Mouse (Mus musculus) stomach, embryonic 15.5 days (tissue): ENCODE results near the gene Tm2d1. TPM values are rescaled to one million over a fixed set of nuclear protein-coding genes. Genes with fewer than 3 reads are reported as not detected.

Source experiments
- ATAC-seq: fragments of 200-750 bp; cut with Nextera tagmentation; 2 replicates; pipeline ENCODE4 v1.8.0; 2017; ENCODE audit warnings: low read depth, moderate number of reproducible peaks, moderate TSS enrichment; ENCODE audit not compliant: insufficient read depth, low FRiP score
- H3K27ac ChIP-seq: fragments of 300-500 bp; sonication (generic); 2 replicates; pipeline ENCODE4 v1.5.1; 2015; ENCODE audit warnings: mild to moderate bottlenecking, inconsistent platforms
- H3K27me3 ChIP-seq: fragments of 300-500 bp; sonication (generic); replicated peaks from 2 replicates; pipeline ENCODE4 v1.6.1; 2015; ENCODE audit warnings: inconsistent platforms
- H3K36me3 ChIP-seq: fragments of 300-500 bp; sonication (generic); 2 replicates; pipeline ENCODE4 v1.6.1; 2015; ENCODE audit warnings: inconsistent platforms
- H3K4me1 ChIP-seq: fragments of 300-500 bp; sonication (generic); 2 replicates; pipeline ENCODE4 v1.6.1; 2015; ENCODE audit warnings: inconsistent platforms
- H3K4me2 ChIP-seq: fragments of 300-500 bp; sonication (generic); 2 replicates; pipeline ENCODE4 v1.6.1; 2015; ENCODE audit warnings: mild to moderate bottlenecking, inconsistent platforms
- H3K4me3 ChIP-seq: fragments of 300-500 bp; sonication (generic); replicated peaks from 2 replicates; pipeline ENCODE4 v1.5.1; 2015; ENCODE audit warnings: inconsistent platforms
- H3K9ac ChIP-seq: fragments of 300-500 bp; sonication (generic); 2 replicates; pipeline ENCODE4 v1.6.1; 2015; ENCODE audit warnings: inconsistent platforms
- H3K9me3 ChIP-seq: fragments of 300-500 bp; sonication (generic); 2 replicates; pipeline ENCODE4 v1.6.1; 2016; ENCODE audit warnings: inconsistent platforms
- WGBS: fragments of 180-500 bp; shearing (Covaris S2); methylation state at CpG from one replicate; pipeline ENCODE4 v1.1.7; 2015; 5-methylcytosine and 5-hydroxymethylcytosine counted together
- polyA plus RNA-seq: library from polyadenylated mRNA; unstranded; fragments of >200 nt; fragmentation: Nextera tagmentation; extraction: Ambion mirVana; gene quantifications from 2 replicates; pipeline ENCODE4 v1.2.1, GENCODE M21; 2015

Gene Tm2d1
- polyA plus RNA-seq, 1 experiment from 2014 or later, result 87.8 TPM

- ATAC-seq, result no peak
- H3K9me3 ChIP-seq, result no peaks in the 10 kb centered on the region
- no peak overlapping the region for H3K4me3 ChIP-seq
- H3K27ac ChIP-seq, result no peak overlapping the region
- peaks cover 12% of the 10 kb centered on the region for H3K4me1 ChIP-seq
- H3K27me3 ChIP-seq, result no peaks in the 10 kb centered on the region
- WGBS, result 81% methylated on average over 2 of the region's 2 CpGs
- H3K36me3 ChIP-seq, result no peaks in the 10 kb centered on the region
- no peak overlapping the region for H3K4me2 ChIP-seq
- H3K9ac ChIP-seq, result no peak overlapping the region
Observed at GRCm38 (mm10) chr4:98317149-98317548, 66.0 kb downstream of the Tm2d1 start.

Other genes with a start within 250 kb of the Tm2d1 start
- 17.1 and 20.0 TPM in 2 replicates for gene Patj, start 12.5 kb upstream of the Tm2d1 start, polyA plus RNA-seq